Mouse (Mus musculus) liver, embryonic 12.5 days (tissue): ENCODE measurements around the gene Wif1. TPM values are rescaled to one million over a fixed set of nuclear protein-coding genes. Genes with fewer than 3 reads are reported as not detected.

Experiments
- ATAC-seq: fragments of 200-750 bp; cut with Nextera tagmentation; 2 replicates; pipeline ENCODE4 v1.8.0; 2017; ENCODE audit warnings: moderate number of reproducible peaks, mild to moderate bottlenecking, moderate library complexity
- H3K27ac ChIP-seq: fragments of 300-500 bp; sonication (generic); 2 replicates; pipeline ENCODE4 v1.5.1; 2016; ENCODE audit warnings: mild to moderate bottlenecking
- H3K27me3 ChIP-seq: fragments of 300-500 bp; sonication (generic); replicated peaks from 2 replicates; pipeline ENCODE4 v1.6.1; 2016; ENCODE audit warnings: mild to moderate bottlenecking, moderate library complexity
- H3K36me3 ChIP-seq: fragments of 300-500 bp; sonication (generic); 2 replicates; pipeline ENCODE4 v1.6.1; 2016; ENCODE audit warnings: mild to moderate bottlenecking, moderate library complexity
- H3K4me1 ChIP-seq: fragments of 300-500 bp; sonication (generic); 2 replicates; pipeline ENCODE4 v1.6.1; 2016
- H3K4me2 ChIP-seq: fragments of 300-500 bp; sonication (generic); 2 replicates; pipeline ENCODE4 v1.6.1; 2016; ENCODE audit warnings: mild to moderate bottlenecking, moderate library complexity
- H3K4me3 ChIP-seq: fragments of 300-500 bp; sonication (generic); 2 replicates; pipeline ENCODE4 v1.5.1; 2016; ENCODE audit warnings: mild to moderate bottlenecking, moderate library complexity
- H3K9ac ChIP-seq: fragments of 300-500 bp; sonication (generic); 2 replicates; pipeline ENCODE4 v1.6.1; 2016; ENCODE audit warnings: mild to moderate bottlenecking, moderate library complexity
- H3K9me3 ChIP-seq: fragments of 300-500 bp; sonication (generic); replicated peaks from 2 replicates; pipeline ENCODE4 v1.6.1; 2016; ENCODE audit warnings: mild to moderate bottlenecking, moderate library complexity
- WGBS: fragments of 180-500 bp; shearing (Covaris S2); methylation state at CpG from one replicate; pipeline ENCODE4 v1.1.7; 2016; ENCODE audit not compliant: insufficient replicate concordance; 5-methylcytosine and 5-hydroxymethylcytosine counted together
- polyA plus RNA-seq: library from polyadenylated mRNA; unstranded; fragments of >200 nt; fragmentation: Nextera tagmentation; extraction: Ambion mirVana; gene quantifications from 2 replicates; pipeline ENCODE4 v1.2.1, GENCODE M21; 2016

Gene Wif1
- polyA plus RNA-seq, 1 experiment from 2014 or later = 0.63 TPM

DNA sequence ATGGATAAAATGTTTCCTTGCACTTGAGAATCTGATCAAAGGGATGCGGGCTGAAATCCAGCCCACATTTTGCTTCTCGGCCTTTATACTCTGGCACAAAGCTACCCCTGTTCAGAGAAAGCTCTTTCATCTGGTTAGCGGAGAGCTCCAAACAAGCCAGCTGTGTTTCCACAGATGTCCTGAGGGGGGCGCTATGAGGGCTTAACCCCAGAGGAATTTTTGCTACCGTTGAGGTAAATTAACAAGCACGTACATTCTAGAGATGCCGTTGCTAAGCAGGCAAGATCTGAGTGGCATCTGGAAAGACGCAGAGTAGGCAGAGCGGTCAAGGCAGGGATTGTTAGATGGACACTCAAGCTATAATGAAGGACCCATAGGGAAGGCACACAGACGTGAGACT is 13.7 kb downstream of the Wif1 start:
- Histone ChIP-seq H3K9ac (no peak overlapping the region), H3K9me3 (no peaks in the 10 kb centered on the region), H3K36me3 (no peaks in the 10 kb centered on the region), H3K27ac (no peak overlapping the region), H3K27me3 (no peaks in the 10 kb centered on the region), H3K4me3 (no peak overlapping the region), H3K4me1 (no peaks in the 10 kb centered on the region), H3K4me2 (no peak overlapping the region)
- ATAC-seq = no peak
- 71% methylated on average over 10 of the region's 10 CpGs for WGBS

DNA sequence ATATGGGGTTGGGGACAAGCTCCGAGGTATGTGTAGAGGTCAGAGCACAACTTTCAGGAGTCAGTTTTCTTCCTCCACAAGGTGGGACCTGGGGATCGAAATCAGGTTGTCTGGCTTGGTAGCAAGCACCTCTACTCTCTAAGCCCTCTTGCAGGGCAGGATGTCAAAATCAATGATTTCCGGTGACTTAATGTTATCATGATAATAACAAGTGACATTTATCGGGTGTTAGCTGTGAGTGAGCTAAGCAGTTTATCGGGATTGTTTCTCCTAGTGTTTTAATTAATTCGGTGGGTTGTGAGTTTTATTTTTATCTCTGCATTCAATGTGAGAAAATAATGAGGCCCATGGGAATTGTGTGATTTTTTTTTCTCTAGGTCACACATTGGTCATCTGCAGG is 18.3 kb downstream of the Wif1 start:
- Histone ChIP-seq H3K9me3 (no peaks in the 10 kb centered on the region), H3K4me1 (no peaks in the 10 kb centered on the region), H3K4me3 (no peak overlapping the region), H3K27me3 (no peaks in the 10 kb centered on the region), H3K27ac (no peak overlapping the region), H3K4me2 (no peak overlapping the region), H3K36me3 (no peaks in the 10 kb centered on the region), H3K9ac (no peak overlapping the region)
- WGBS = 73% methylated on average over 6 of the region's 6 CpGs
- no peak for ATAC-seq

DNA sequence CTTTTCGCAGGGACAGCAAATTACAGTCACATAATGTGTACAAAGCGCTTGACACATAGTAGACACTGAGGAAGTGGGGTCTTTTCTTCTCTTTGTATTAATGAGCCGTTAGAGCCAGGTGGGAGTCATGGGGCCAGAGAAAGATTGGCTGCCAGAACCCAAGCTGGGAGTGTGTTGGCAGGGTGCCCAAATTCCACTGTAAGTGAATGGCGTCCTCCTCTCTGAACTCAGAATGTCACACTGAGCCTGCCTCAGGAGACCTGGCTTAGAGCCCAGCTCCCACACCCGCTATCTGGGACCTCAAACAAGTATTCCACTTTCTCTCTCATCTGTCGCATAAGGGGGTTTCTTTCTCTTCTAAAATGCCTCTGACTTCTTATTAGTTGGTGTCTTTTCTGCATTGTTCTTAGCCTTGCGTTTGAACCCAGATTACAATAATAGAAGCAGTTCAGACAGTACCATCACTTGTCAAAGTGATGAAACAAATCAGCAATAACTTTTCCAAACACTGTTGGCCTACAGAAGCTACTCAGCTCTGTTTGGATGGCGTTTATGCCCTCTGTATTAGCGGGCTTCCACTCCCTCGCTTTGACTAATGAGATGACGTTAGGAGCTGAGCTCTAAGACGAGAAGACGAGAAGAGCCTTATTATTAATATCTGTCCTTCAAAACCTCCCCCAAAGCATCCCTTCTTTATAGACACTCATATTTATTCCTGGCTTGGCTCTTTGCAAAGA is 21.9 kb downstream of the Wif1 start:
- Histone ChIP-seq H3K4me2 (no peak overlapping the region), H3K9ac (no peak overlapping the region), H3K4me1 (no peaks in the 10 kb centered on the region), H3K27me3 (no peaks in the 10 kb centered on the region), H3K9me3 (no peaks in the 10 kb centered on the region), H3K36me3 (no peaks in the 10 kb centered on the region), H3K4me3 (no peak overlapping the region), H3K27ac (no peak overlapping the region)
- 56% methylated on average over 13 of the region's 13 CpGs for WGBS
- no peak for ATAC-seq

DNA sequence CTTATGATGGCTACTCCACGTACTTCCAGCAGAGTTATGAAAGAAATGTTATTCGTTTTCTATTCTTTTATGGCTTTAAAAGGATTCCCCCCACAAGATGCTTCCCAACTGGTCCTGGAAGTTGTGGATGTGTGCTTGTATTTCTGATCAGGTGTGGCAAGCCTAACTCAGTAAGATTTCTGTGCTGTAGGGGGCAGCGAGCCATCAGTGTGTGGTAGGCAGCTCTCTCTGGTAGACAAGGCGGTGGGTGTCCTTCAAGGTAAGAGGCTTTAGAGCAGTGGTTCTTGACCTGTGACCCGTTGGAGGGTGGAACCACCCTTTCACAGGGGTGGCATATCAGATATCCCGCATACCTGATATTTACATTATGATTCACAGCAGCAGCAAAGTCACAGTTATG is 23.1 kb downstream of the Wif1 start:
- H3K36me3 ChIP-seq = no peaks in the 10 kb centered on the region
- H3K27ac ChIP-seq = no peak overlapping the region
- 57% methylated on average over 6 of the region's 6 CpGs for WGBS
- H3K27me3 ChIP-seq = no peaks in the 10 kb centered on the region
- H3K9me3 ChIP-seq = no peaks in the 10 kb centered on the region
- H3K4me2 ChIP-seq = no peak overlapping the region
- H3K4me3 ChIP-seq = no peak overlapping the region
- no peaks in the 10 kb centered on the region for H3K4me1 ChIP-seq
- no peak for ATAC-seq
- H3K9ac ChIP-seq = no peak overlapping the region

DNA sequence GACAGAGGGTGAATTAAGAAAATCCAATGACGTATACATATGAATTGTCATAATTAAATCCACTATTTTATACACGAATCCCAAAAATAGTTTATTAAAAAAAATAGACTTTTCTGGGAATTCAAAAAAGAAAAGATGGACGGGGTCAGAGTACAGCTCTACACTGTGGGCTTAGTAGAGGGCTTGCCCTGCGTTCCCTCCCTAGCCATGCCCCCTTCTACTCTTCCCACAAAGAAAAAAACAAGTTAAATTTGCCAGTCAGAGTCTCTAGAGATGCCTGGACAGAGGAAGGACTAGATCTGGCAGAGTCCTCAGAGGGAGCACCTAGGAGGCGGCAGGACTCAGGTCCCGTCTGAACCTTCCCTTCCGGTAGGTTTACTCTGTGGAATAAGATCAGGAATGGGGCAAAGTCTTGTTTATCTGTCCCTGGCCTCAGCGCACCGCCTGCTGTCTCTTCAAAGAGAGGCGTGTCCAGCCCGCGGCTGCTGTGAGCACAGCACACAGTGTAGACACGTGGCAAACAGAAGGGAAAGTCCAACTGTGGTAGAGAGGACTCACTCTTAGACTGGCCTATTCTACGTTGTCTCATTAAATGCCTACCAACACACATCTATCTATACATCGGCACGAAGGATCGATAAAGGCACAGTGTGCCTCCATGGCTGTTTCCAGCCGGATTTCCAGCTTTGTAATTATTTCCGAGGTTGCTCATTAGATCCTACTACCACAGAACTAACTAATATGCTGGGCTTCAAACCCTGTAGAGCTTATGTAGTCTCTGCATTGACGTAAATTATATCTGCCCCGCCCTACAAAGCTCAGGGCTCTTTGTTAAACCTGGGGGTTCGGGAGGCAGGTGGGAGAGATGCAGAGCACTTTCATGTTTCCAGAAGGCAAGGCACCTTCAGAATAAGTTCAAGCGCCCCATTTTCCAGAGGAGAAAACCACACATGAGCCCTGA is 25.6 kb downstream of the Wif1 start:
- no peak overlapping the region for H3K4me3 ChIP-seq
- H3K36me3 ChIP-seq = no peaks in the 10 kb centered on the region
- WGBS = 66% methylated on average over 23 of the region's 23 CpGs
- H3K4me2 ChIP-seq = no peak overlapping the region
- H3K4me1 ChIP-seq = no peaks in the 10 kb centered on the region
- ATAC-seq = peak; percentile 86
- H3K9ac ChIP-seq = no peak overlapping the region
- H3K27ac ChIP-seq = peak overlapping the region; percentile 56; the same call in 1 of the 2 replicates
- no peaks in the 10 kb centered on the region for H3K9me3 ChIP-seq
- H3K27me3 ChIP-seq = no peaks in the 10 kb centered on the region

DNA sequence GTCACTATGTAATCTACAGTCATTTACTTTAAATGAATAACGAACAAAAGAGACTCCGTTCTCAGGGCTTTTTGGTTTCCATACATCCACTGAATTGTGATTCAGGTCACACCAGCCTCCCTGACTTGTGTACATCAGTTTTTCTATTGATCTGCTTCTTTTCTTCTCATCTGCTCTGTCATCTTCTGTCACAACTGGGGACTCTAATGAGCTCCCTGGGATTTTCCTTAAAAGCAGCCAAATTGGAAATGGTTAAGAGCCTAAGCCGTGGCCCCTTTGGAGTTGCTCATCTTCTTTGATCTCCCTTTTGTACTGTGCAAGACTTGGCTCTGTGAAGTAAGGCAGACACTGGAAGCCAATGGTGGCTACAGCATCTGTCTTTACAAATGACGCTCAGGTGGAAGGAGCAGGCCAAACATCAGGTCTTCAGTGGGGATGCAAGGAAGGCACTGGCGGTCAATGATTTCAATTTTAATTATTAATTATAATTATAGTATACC is 27.6 kb downstream of the Wif1 start:
- no peak for ATAC-seq
- Histone ChIP-seq H3K9ac (no peak overlapping the region), H3K27ac (no peak overlapping the region), H3K4me3 (no peak overlapping the region), H3K27me3 (no peaks in the 10 kb centered on the region), H3K9me3 (no peaks in the 10 kb centered on the region), H3K4me2 (no peak overlapping the region), H3K4me1 (no peaks in the 10 kb centered on the region), H3K36me3 (no peaks in the 10 kb centered on the region)
- WGBS = 74% methylated on average over 5 of the region's 5 CpGs

DNA sequence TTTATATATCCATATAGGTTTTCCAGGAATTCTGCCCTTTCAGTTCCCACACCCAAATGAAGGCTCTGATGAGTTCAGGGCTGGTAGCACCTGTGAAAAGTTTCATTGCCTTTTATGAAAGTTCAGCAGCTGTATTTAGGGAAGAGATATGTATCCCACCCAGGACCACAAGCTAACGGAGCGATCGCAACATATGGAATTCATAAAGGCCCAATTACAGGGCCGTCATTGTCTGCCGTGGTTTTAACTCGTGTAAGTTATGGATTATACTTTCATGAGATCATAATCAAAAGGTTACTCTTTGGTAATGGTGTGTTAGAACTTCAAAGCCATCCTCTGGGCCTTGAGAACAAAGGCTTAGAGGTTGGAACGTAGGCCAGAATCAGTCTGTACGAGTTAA is 28.9 kb downstream of the Wif1 start:
- no peaks in the 10 kb centered on the region for H3K36me3 ChIP-seq
- H3K4me1 ChIP-seq = no peaks in the 10 kb centered on the region
- H3K27me3 ChIP-seq = no peaks in the 10 kb centered on the region
- no peak overlapping the region for H3K4me2 ChIP-seq
- H3K9ac ChIP-seq = no peak overlapping the region
- WGBS = 84% methylated on average over 8 of the region's 8 CpGs
- H3K4me3 ChIP-seq = no peak overlapping the region
- H3K27ac ChIP-seq = no peak overlapping the region
- H3K9me3 ChIP-seq = no peaks in the 10 kb centered on the region
- ATAC-seq = no peak

DNA sequence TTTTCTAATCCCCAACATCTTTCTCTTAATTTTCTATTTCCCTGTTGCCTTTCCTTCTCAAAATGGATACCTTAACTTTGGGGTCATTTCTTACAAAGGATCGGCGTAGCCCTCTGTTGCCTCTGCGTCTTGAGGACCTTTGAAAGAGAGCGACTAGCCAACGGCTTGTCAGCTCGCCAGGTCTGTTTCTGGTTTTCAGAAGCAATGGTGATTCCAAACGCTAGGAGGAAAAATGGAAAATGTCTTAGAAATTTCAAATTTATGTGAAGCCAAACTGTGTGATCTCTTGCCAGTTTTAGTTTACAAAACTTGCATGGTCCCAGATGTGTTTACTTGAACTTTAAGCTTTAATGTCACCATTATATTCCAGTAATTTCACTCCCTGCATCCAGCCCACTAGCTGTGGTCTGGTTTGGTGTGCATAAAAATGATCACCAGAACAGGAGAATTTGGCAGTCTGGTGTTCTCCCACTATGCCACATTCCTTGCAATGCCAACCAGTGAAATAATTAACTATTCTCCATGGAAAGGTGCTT is 33.7 kb downstream of the Wif1 start:
- ATAC-seq = no peak
- Histone ChIP-seq H3K4me2 (no peak overlapping the region), H3K27ac (no peak overlapping the region), H3K27me3 (no peaks in the 10 kb centered on the region), H3K4me3 (no peak overlapping the region), H3K4me1 (no peaks in the 10 kb centered on the region), H3K9ac (no peak overlapping the region), H3K36me3 (no peaks in the 10 kb centered on the region), H3K9me3 (no peaks in the 10 kb centered on the region)
- 73% methylated on average over 7 of the region's 7 CpGs for WGBS

DNA sequence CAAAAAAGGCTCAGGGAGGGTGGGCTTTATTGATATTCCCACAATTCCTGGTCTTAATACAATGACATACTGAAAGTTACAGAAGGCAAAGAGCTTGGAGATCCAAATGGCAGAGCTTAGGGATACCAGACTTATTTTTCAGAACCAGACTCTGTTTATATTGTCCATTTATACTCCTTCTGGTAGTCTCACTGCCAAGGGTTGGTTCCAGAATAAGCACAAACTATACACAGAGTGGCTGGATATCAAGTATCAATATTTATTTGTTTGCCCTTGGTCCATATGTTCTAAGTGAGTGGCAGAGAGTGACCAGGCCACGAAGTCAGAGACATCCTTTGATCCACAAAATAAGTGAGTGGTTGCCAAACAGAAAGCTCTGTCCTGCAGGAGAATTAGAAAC is 34.2 kb downstream of the Wif1 start:
- Histone ChIP-seq H3K4me1 (no peaks in the 10 kb centered on the region), H3K9ac (no peak overlapping the region), H3K4me3 (no peak overlapping the region), H3K27ac (no peak overlapping the region), H3K27me3 (no peaks in the 10 kb centered on the region), H3K4me2 (no peak overlapping the region), H3K36me3 (no peaks in the 10 kb centered on the region), H3K9me3 (no peaks in the 10 kb centered on the region)
- no peak for ATAC-seq
- 28% methylated on average over 1 of the region's 1 CpGs for WGBS

DNA sequence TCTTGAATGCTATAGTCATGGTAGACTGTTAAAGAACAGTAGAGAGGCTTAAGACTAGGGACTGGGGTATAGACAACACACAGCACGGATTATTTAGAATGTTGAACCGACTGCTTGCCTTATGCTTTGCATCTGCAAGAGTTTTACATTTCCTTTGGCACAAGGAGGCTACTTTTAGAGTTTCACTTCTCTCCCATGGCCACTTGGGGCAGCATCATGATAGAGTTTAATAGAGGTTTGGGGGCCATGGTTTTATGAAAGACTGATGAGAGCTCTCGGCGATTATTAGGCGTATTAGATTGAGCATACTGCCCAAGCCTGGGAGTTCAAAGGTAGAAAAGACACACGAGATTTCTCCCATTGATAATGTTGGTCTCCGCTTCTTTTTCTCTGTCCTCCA is 37.0 kb downstream of the Wif1 start:
- no peak overlapping the region for H3K4me2 ChIP-seq
- H3K4me1 ChIP-seq = no peaks in the 10 kb centered on the region
- H3K4me3 ChIP-seq = no peak overlapping the region
- no peaks in the 10 kb centered on the region for H3K9me3 ChIP-seq
- no peak overlapping the region for H3K27ac ChIP-seq
- H3K9ac ChIP-seq = no peak overlapping the region
- ATAC-seq = no peak
- H3K36me3 ChIP-seq = no peaks in the 10 kb centered on the region
- 50% methylated on average over 7 of the region's 7 CpGs for WGBS
- no peaks in the 10 kb centered on the region for H3K27me3 ChIP-seq

DNA sequence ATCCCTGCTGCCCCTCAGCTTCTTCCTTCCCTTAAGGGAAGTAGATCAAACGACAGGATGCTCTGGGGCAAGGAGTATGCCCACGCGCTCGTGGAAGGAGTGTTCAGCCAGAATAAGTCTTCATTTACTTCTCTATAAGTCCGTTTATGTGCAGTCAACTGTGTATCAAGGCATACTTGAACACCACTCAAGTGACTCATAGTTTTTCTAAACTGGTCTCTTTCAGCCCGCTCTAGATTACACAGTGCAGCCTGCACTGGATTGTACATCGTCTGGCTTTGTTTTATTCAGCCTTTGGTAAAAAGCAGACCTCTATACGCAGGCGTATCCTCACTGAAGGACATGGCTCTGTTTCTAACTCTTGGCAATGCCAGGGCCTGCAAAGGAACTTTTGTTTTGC is 46.7 kb downstream of the Wif1 start:
- Histone ChIP-seq H3K27ac (no peak overlapping the region), H3K4me3 (no peak overlapping the region), H3K27me3 (no peaks in the 10 kb centered on the region), H3K4me2 (no peak overlapping the region), H3K36me3 (no peaks in the 10 kb centered on the region), H3K9me3 (no peaks in the 10 kb centered on the region), H3K9ac (no peak overlapping the region), H3K4me1 (no peaks in the 10 kb centered on the region)
- no peak for ATAC-seq
- 71% methylated on average over 9 of the region's 9 CpGs for WGBS

DNA sequence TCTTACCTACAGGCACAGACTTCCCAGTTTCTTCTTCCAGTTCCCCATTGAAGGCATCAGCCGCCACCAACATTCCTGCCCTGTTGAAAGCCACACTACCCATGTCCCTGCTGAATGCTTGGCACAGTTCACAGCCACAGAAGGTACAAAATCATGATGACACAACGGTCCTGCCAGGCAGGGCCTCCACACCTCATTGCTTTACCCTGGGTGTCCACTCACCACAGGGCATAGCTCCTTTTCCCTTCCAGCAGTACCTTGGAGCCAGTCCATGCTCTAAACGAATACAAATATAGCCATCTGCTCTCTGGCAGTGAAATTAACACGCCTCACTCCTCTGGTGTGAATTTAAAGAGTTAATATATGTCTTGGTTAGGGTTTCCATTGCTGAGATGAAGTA is 49.1 kb downstream of the Wif1 start:
- H3K36me3 ChIP-seq = no peaks in the 10 kb centered on the region
- no peaks in the 10 kb centered on the region for H3K27me3 ChIP-seq
- no peaks in the 10 kb centered on the region for H3K9me3 ChIP-seq
- no peak overlapping the region for H3K4me3 ChIP-seq
- no peak overlapping the region for H3K4me2 ChIP-seq
- 66% methylated on average over 4 of the region's 4 CpGs for WGBS
- no peaks in the 10 kb centered on the region for H3K4me1 ChIP-seq
- ATAC-seq = no peak
- H3K27ac ChIP-seq = no peak overlapping the region
- H3K9ac ChIP-seq = no peak overlapping the region
